Mouse (Mus musculus) embryonic facial prominence, embryonic 12.5 days (tissue): ENCODE data around the gene Gnaz. TPM values are rescaled to one million over a fixed set of nuclear protein-coding genes. Genes with fewer than 3 reads are reported as not detected.
A peak's percentile ranks its signal among the peaks of the same experiment; 100 is the strongest.

Experiments used
- ATAC-seq: fragments of 200-750 bp; cut with Nextera tagmentation; 2 replicates; pipeline ENCODE4 v1.8.0; 2017; ENCODE audit not compliant: insufficient number of reproducible peaks, insufficient read depth, low FRiP score, low TSS enrichment
- H3K27ac ChIP-seq: fragments of 300-500 bp; sonication (generic); 2 replicates; pipeline ENCODE4 v1.5.1; 2016; ENCODE audit warnings: mild to moderate bottlenecking
- H3K27me3 ChIP-seq: fragments of 300-500 bp; sonication (generic); 2 replicates; pipeline ENCODE4 v1.6.1; 2016; ENCODE audit warnings: mild to moderate bottlenecking, moderate library complexity
- H3K36me3 ChIP-seq: fragments of 300-500 bp; sonication (generic); 2 replicates; pipeline ENCODE4 v1.6.1; 2016; ENCODE audit warnings: mild to moderate bottlenecking
- H3K4me1 ChIP-seq: fragments of 300-500 bp; sonication (generic); 2 replicates; pipeline ENCODE4 v1.6.1; 2016
- H3K4me2 ChIP-seq: fragments of 300-500 bp; sonication (generic); replicated peaks from 2 replicates; pipeline ENCODE4 v1.6.1; 2016; ENCODE audit warnings: mild to moderate bottlenecking, moderate library complexity
- H3K4me3 ChIP-seq: fragments of 300-500 bp; sonication (generic); 2 replicates; pipeline ENCODE4 v1.5.1; 2016; ENCODE audit warnings: mild to moderate bottlenecking
- H3K9ac ChIP-seq: fragments of 300-500 bp; sonication (generic); 2 replicates; pipeline ENCODE4 v1.6.1; 2016; ENCODE audit warnings: mild to moderate bottlenecking, moderate library complexity
- H3K9me3 ChIP-seq: fragments of 300-500 bp; sonication (generic); 2 replicates; pipeline ENCODE4 v1.6.1; 2016; ENCODE audit warnings: mild to moderate bottlenecking, moderate library complexity
- WGBS: fragments of 180-500 bp; shearing (Covaris S2); methylation state at CpG from one replicate; pipeline ENCODE4 v1.1.7; 2016; 5-methylcytosine and 5-hydroxymethylcytosine counted together
- polyA plus RNA-seq: library from polyadenylated mRNA; unstranded; fragments of >200 nt; fragmentation: Nextera tagmentation; extraction: Ambion mirVana; gene quantifications from 2 replicates; pipeline ENCODE4 v1.2.1, GENCODE M21; 2016

Gnaz gene
- polyA plus RNA-seq, 1 experiment from 2014 or later: 5.2 TPM

DNA sequence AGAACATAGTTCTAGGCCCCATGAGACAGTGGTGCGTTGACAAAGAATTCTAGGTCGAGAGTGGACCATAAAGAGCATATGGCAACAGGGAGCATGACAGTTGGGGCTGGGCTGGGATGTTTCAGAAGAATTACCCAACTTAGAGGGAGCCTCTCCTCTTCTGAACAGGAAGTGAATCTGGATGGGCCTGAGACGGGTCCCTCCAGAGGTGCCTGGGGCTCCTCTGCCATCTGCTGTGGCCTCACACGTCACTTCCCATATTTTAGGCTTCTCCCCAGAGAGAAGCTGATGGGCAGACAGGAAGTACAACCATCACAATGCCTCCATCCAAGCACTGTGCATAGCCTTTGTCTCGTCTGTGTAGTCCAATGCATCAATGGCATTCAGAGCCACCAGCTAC, 88.7 kb downstream of the Gnaz start:
- no peak overlapping the region for H3K27ac ChIP-seq
- 60% methylated on average over 5 of the region's 5 CpGs for WGBS
- no peak overlapping the region for H3K4me2 ChIP-seq
- H3K4me3 ChIP-seq: no peak overlapping the region
- H3K9me3 ChIP-seq: no peaks in the 10 kb centered on the region
- no peak for ATAC-seq
- H3K9ac ChIP-seq: no peak overlapping the region
- H3K36me3 ChIP-seq: no peaks in the 10 kb centered on the region
- H3K27me3 ChIP-seq: no peaks in the 10 kb centered on the region
- peaks cover 15% of the 10 kb centered on the region; the same call in 1 of the 2 replicates for H3K4me1 ChIP-seq

DNA sequence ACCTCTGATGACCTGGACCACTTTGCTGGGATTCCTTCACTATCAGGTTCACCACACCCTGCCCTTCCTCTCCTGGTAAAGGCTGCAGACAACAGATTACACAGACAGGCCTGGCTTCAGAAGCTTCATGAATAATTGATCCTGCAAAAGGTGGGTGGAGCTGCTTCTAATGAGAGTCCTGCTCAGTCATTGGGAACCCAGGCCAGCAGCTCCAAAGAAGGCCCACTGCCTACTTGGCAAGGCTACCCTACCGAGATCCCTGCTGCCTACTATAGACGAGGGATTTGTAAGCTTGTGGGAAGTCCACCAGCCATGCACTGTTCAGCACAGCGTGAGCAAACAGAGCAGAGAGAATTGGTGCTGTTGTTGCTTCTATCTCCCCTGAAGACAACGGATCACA, 89.3 kb downstream of the Gnaz start:
- Histone ChIP-seq H3K27me3 (no peaks in the 10 kb centered on the region), H3K4me1 (peaks cover 15% of the 10 kb centered on the region; the same call in 1 of the 2 replicates), H3K9ac (no peak overlapping the region), H3K4me3 (no peak overlapping the region), H3K36me3 (no peaks in the 10 kb centered on the region), H3K4me2 (no peak overlapping the region), H3K9me3 (no peaks in the 10 kb centered on the region), H3K27ac (no peak overlapping the region)
- ATAC-seq: no peak
- 18% methylated on average over 4 of the region's 4 CpGs for WGBS

DNA sequence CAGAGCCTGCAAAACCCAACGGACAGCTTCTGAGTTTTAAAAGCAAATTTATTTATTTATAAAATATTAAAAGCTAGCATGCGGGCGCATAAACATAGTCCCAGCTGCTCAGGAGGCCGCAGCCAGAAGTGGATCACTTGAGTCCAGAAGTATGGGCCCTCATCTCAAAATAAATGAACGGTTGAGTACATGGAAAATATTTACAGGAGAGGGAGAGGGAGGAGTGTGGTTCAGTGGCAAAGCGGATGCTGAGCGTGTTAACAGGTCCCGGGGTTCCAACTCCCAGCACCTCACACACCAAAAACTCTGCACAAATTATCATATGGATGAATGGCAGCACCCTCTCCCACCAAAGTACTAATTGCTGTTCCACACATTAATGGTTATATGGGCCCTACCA, 91.4 kb downstream of the Gnaz start:
- H3K9ac ChIP-seq: no peak overlapping the region
- H3K4me3 ChIP-seq: no peak overlapping the region
- H3K9me3 ChIP-seq: no peaks in the 10 kb centered on the region
- no peak overlapping the region for H3K27ac ChIP-seq
- H3K36me3 ChIP-seq: no peaks in the 10 kb centered on the region
- peaks cover 34% of the 10 kb centered on the region for H3K4me1 ChIP-seq
- ATAC-seq: no peak
- no peaks in the 10 kb centered on the region for H3K27me3 ChIP-seq
- H3K4me2 ChIP-seq: no peak overlapping the region
- WGBS: 85% methylated on average over 8 of the region's 8 CpGs

DNA sequence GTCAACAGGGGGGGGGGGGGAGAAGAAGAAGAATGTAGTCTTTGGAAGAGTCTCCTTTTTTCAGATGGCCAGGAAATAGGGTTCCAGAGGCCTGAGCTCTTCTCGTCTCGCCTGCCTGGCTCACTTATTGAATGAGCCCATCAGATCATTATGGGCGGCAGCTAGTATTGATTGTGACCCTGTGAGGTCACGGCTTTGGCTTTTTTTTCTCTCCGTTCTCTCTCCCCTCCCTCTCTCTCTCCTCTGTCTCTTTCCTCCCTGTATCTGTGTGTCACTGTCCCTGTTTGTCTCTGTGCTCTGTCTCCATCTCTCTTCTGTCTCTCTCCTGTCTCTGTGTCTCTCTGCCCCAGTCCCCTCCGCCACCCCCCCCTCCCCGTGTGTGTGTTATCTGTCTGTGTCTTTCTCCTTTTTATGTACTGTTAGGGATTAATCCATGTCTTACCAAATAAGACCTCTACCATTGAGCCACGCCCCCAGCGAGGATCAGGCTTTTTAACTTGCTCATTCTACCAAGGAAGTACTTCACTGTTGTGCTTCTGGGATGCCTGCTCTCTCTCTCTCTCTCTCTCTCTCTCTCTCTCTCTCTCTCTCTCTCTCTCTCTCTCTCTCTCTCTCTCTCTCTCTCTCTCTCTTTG, 91.9 kb downstream of the Gnaz start:
- H3K4me1 ChIP-seq: peaks cover 39% of the 10 kb centered on the region
- no peak overlapping the region for H3K9ac ChIP-seq
- ATAC-seq: no peak
- H3K27me3 ChIP-seq: no peaks in the 10 kb centered on the region
- no peak overlapping the region for H3K27ac ChIP-seq
- no peaks in the 10 kb centered on the region for H3K9me3 ChIP-seq
- no peak overlapping the region for H3K4me3 ChIP-seq
- WGBS: 32% methylated on average over 9 of the region's 9 CpGs
- H3K4me2 ChIP-seq: peak overlapping the region; percentile 89
- no peaks in the 10 kb centered on the region for H3K36me3 ChIP-seq

GRCm38 (mm10) chr10:75059396-75059795, 92.4 kb downstream of the Gnaz start:
- ATAC-seq: no peak
- no peaks in the 10 kb centered on the region for H3K9me3 ChIP-seq
- peak overlapping the region; percentile 89 for H3K4me2 ChIP-seq
- no peaks in the 10 kb centered on the region for H3K36me3 ChIP-seq
- peak overlapping the region; percentile 88; the same call in 1 of the 2 replicates for H3K4me3 ChIP-seq
- H3K27me3 ChIP-seq: no peaks in the 10 kb centered on the region
- H3K27ac ChIP-seq: no peak overlapping the region
- no peak overlapping the region; the same call in 1 of the 2 replicates for H3K9ac ChIP-seq
- under 1% methylated on average over 11 of the region's 11 CpGs for WGBS
- H3K4me1 ChIP-seq: peaks cover 41% of the 10 kb centered on the region

GRCm38 (mm10) chr10:75060217-75060842, 93.4 kb downstream of the Gnaz start, which contains the start of gene Bcr:
Gene Bcr, plus strand, starts transcription at chr10:75060592.
- Histone ChIP-seq H3K27ac (peak within 1 kb of the TSS; percentile 80), H3K4me1 (peaks cover 38% of the 10 kb centered on the region), H3K36me3 (0 out of 2 replicates have a peak, but pooled peaks cover 2% of the 10 kb centered on the region), H3K9ac (peak within 1 kb of the TSS; percentile 85), H3K4me2 (peak within 1 kb of the TSS; percentile 89), H3K9me3 (no peaks in the 10 kb centered on the region), H3K4me3 (peak within 1 kb of the TSS; percentile 88), H3K27me3 (no peaks in the 10 kb centered on the region)
- WGBS: 2% methylated on average over 57 of the region's 73 CpGs
- peak; percentile 80 for ATAC-seq

DNA sequence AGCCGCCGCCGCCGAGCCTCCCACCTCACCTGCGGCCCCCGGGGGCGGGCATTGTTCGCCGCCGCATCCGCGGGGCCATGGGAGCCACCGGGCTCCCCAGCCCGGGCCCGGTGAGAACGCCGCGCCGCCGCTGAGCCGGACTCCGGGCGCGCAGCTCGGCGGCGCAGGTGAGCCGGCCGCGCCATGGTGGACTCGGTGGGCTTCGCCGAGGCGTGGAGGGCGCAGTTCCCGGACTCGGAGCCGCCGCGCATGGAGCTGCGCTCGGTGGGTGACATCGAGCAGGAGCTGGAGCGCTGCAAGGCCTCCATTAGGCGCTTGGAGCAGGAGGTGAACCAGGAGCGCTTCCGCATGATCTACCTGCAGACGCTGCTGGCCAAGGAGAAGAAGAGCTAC, 93.9 kb downstream of the Gnaz start:
- 0 out of 2 replicates have a peak, but pooled peaks have one; percentile 13 for ATAC-seq
- peaks cover 7% of the 10 kb centered on the region; the same call in 1 of the 2 replicates for H3K36me3 ChIP-seq
- peak overlapping the region; percentile 88 for H3K4me3 ChIP-seq
- no peaks in the 10 kb centered on the region for H3K27me3 ChIP-seq
- no peaks in the 10 kb centered on the region for H3K9me3 ChIP-seq
- H3K4me1 ChIP-seq: peaks cover 43% of the 10 kb centered on the region
- H3K4me2 ChIP-seq: peak overlapping the region; percentile 89
- H3K9ac ChIP-seq: peak overlapping the region; percentile 85
- WGBS: 0% methylated on average over 45 of the region's 48 CpGs
- H3K27ac ChIP-seq: peak overlapping the region; percentile 80

DNA sequence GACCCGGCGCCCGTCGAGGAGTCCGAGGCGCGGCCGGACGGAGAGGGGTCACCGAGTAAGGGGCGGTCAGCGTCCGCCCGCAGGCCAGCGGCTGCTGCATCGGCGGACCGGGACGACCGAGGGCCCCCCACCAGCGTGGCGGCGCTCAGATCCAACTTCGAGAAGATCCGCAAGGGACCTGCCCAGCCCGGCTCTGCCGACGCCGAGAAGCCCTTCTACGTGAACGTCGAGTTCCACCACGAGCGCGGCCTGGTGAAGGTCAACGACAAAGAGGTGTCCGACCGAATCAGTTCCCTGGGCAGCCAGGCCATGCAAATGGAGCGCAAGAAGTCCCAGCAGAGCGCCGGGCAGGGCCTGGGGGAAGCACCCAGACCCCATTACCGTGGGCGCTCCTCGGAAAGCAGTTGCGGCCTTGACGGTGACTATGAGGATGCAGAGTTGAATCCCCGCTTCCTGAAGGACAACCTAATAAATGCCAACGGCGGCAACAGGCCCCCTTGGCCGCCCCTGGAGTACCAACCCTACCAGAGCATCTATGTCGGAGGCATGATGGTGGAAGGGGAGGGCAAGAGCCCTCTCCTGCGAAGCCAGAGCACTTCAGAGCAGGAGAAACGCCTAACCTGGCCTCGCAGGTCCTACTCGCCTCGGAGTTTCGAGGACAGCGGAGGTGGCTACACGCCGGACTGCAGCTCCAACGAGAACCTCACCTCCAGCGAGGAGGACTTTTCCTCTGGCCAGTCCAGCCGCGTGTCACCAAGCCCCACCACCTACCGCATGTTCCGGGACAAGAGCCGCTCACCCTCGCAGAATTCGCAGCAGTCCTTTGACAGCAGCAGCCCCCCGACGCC, 94.6 kb downstream of the Gnaz start:
- H3K4me2 ChIP-seq: peak overlapping the region; percentile 89
- H3K36me3 ChIP-seq: peaks cover 7% of the 10 kb centered on the region; the same call in 1 of the 2 replicates
- no peaks in the 10 kb centered on the region for H3K27me3 ChIP-seq
- peaks cover 45% of the 10 kb centered on the region for H3K4me1 ChIP-seq
- H3K9ac ChIP-seq: peak overlapping the region; percentile 85
- no peaks in the 10 kb centered on the region for H3K9me3 ChIP-seq
- H3K27ac ChIP-seq: 0 out of 2 replicates have a peak overlapping the region, but pooled peaks have one; percentile 80
- ATAC-seq: no peak
- peak overlapping the region; percentile 88 for H3K4me3 ChIP-seq
- WGBS: 2% methylated on average over 71 of the region's 71 CpGs

GRCm38 (mm10) chr10:75062189-75062561, 95.2 kb downstream of the Gnaz start:
- Histone ChIP-seq H3K9ac (peak overlapping the region; percentile 85), H3K27ac (no peak overlapping the region), H3K4me1 (peaks cover 45% of the 10 kb centered on the region), H3K4me2 (peak overlapping the region; percentile 89), H3K4me3 (peak overlapping the region; percentile 88), H3K36me3 (peaks cover 7% of the 10 kb centered on the region; the same call in 1 of the 2 replicates), H3K9me3 (no peaks in the 10 kb centered on the region), H3K27me3 (no peaks in the 10 kb centered on the region)
- no peak for ATAC-seq
- WGBS: 14% methylated on average over 6 of the region's 6 CpGs

- Histone ChIP-seq H3K4me1 (peaks cover 48% of the 10 kb centered on the region), H3K9me3 (no peaks in the 10 kb centered on the region), H3K36me3 (peaks cover 7% of the 10 kb centered on the region; the same call in 1 of the 2 replicates), H3K27me3 (no peaks in the 10 kb centered on the region), H3K9ac (no peak overlapping the region), H3K4me3 (peak overlapping the region; percentile 88), H3K27ac (no peak overlapping the region), H3K4me2 (peak overlapping the region; percentile 89)
- WGBS: 31% methylated on average over 6 of the region's 6 CpGs
- no peak for ATAC-seq
Measured at GRCm38 (mm10) chr10:75062621-75063020, 95.6 kb downstream of the Gnaz start.

- H3K9ac ChIP-seq: peak overlapping the region; percentile 25; the same call in 1 of the 2 replicates
- 71% methylated on average over 12 of the region's 12 CpGs for WGBS
Measured at GRCm38 (mm10) chr10:75063301-75063965, 96.5 kb downstream of the Gnaz start.

More at GRCm38 (mm10) chr10:75063301-75063965, 96.5 kb downstream of the Gnaz start:
- Histone ChIP-seq H3K9me3 (no peaks in the 10 kb centered on the region), H3K27me3 (no peaks in the 10 kb centered on the region), H3K4me2 (peak overlapping the region; percentile 89), H3K36me3 (peaks cover 7% of the 10 kb centered on the region; the same call in 1 of the 2 replicates), H3K4me1 (peaks cover 56% of the 10 kb centered on the region), H3K27ac (no peak overlapping the region), H3K4me3 (peak overlapping the region; percentile 88)
- no peak for ATAC-seq
